Mouse (Mus musculus) myocyte (in vitro differentiated cells): ENCODE measurements at regions not wholly inside any gene's neighbourhood (a gene's known extent, or its start where the extent isn't known, plus 50 kb on each side); places are given as distances from the start of the nearest gene placed in this dataset.

Experiments
- CEBPB ChIP-seq: IDR thresholded peaks from 2 replicates; pipeline ENCODE4 v1.6.1; 2011; ENCODE audit warnings: mild to moderate bottlenecking, moderate library complexity; ENCODE audit not compliant: poor library complexity, insufficient read depth, severe bottlenecking
- E2F4 ChIP-seq: IDR thresholded peaks from one replicate; pipeline ENCODE4 v1.6.1; 2011; ENCODE audit warnings: mild to moderate bottlenecking, control low read depth, moderate library complexity; ENCODE audit not compliant: insufficient read depth
- MAX ChIP-seq: IDR thresholded peaks from one replicate; pipeline ENCODE4 v1.6.1; 2011; ENCODE audit warnings: low read depth, mild to moderate bottlenecking, control low read depth
- MYOD1 ChIP-seq, 3 experiments: IDR thresholded peaks; one replicate each; pipeline ENCODE4 v1.6.1; 2011; ENCODE audit warnings: control low read depth in 2 of 3, low read depth in 2 of 3, mild to moderate bottlenecking in 2 of 3, moderate library complexity in 1 of 3; ENCODE audit not compliant: insufficient read length in 2 of 3, control insufficient read depth in 1 of 3
- POLR2A ChIP-seq: IDR thresholded peaks from one replicate; pipeline ENCODE4 v1.6.1; 2011; ENCODE audit warnings: low read depth, mild to moderate bottlenecking, control low read depth, moderate library complexity; ENCODE audit not compliant: insufficient read length
- POLR2AphosphoS2 ChIP-seq: IDR thresholded peaks from one replicate; pipeline ENCODE4 v1.6.1; 2011; ENCODE audit warnings: low read depth, control low read depth; ENCODE audit not compliant: insufficient read length
- USF1 ChIP-seq: IDR thresholded peaks from one replicate; pipeline ENCODE4 v1.6.1; 2011; ENCODE audit warnings: low read depth, mild to moderate bottlenecking, control low read depth, moderate library complexity

GRCm38 (mm10) chr9:116285691-116286431, 110.7 kb upstream of the Tgfbr2 start:
- TF ChIP-seq USF1, result no peak
- TF ChIP-seq POLR2A, result no peak
- no peak for TF ChIP-seq E2F4
- TF ChIP-seq MAX, result no peak
- TF ChIP-seq POLR2AphosphoS2, result no peak
- no peak for TF ChIP-seq MYOD1 (IDR thresholded peaks at IDR 0.05; ENCODE audit: control insufficient read depth in 1 of 3, insufficient read length in 2 of 3, low read depth in 2 of 3)
- TF ChIP-seq CEBPB, result no peak
